Mouse (Mus musculus) ES-Bruce4 (cell line): ENCODE results near the gene Scel. TPM values are rescaled to one million over a fixed set of nuclear protein-coding genes. Genes with fewer than 3 reads are reported as not detected.

Experiments used
- H3K27ac ChIP-seq: 2 replicates; pipeline ENCODE4 v1.5.1; 2012; ENCODE audit warnings: low read length, inconsistent platforms; ENCODE audit not compliant: insufficient read depth
- H3K27me3 ChIP-seq: 2 replicates; pipeline ENCODE4 v1.6.1; 2012; ENCODE audit warnings: mild to moderate bottlenecking, low read length, inconsistent platforms; ENCODE audit not compliant: control insufficient read depth, poor library complexity, insufficient read depth, severe bottlenecking
- H3K36me3 ChIP-seq: 2 replicates; pipeline ENCODE4 v1.6.1; 2012; ENCODE audit warnings: inconsistent platforms, mild to moderate bottlenecking, low read length, moderate library complexity; ENCODE audit not compliant: control insufficient read depth, poor library complexity, insufficient read depth, severe bottlenecking
- H3K4me1 ChIP-seq: one replicate; pipeline ENCODE4 v1.8.1; 2011; ENCODE audit warnings: low read length; ENCODE audit not compliant: control insufficient read depth, insufficient read depth
- H3K4me3 ChIP-seq: 2 replicates; pipeline ENCODE4 v1.5.1; 2011; ENCODE audit warnings: low read depth, mild to moderate bottlenecking, low read length
- H3K9ac ChIP-seq: 2 replicates; pipeline ENCODE4 v1.6.1; 2012; ENCODE audit warnings: low read depth, mild to moderate bottlenecking, inconsistent platforms; ENCODE audit not compliant: poor library complexity, severe bottlenecking
- H3K9me3 ChIP-seq: replicated peaks from 2 replicates; pipeline ENCODE4 v1.6.1; 2012; ENCODE audit warnings: mild to moderate bottlenecking, low read length, inconsistent platforms; ENCODE audit not compliant: control insufficient read depth, poor library complexity, insufficient read depth, severe bottlenecking
- CTCF ChIP-seq: IDR thresholded peaks from one replicate; pipeline ENCODE4 v1.8.1; 2011; ENCODE audit warnings: low read depth, low read length
- EP300 ChIP-seq: IDR thresholded peaks from 2 replicates; pipeline ENCODE4 v1.6.1; 2011; ENCODE audit warnings: low read depth, low read length; ENCODE audit not compliant: insufficient read depth
- POLR2A ChIP-seq: IDR thresholded peaks from one replicate; pipeline ENCODE4 v1.8.1; 2011; ENCODE audit warnings: low read length; ENCODE audit not compliant: insufficient read depth
- polyA plus RNA-seq: library from polyadenylated mRNA; stranded (reverse); fragments of >200 nt; gene quantifications from 2 replicates; pipeline ENCODE4 v1.2.4, GENCODE M21; 2011; ENCODE audit warnings: low read depth; ENCODE audit not compliant: missing spikeins, insufficient read depth, insufficient read length

Gene Scel
- polyA plus RNA-seq, 1 experiment = 10.3 TPM

GRCm38 (mm10) chr14:103485671-103486070 lies 27.5 kb upstream of the Scel start:
- no peak overlapping the region for H3K27ac ChIP-seq

GRCm38 (mm10) chr14:103486974-103487373 lies 26.2 kb upstream of the Scel start:
- no peak overlapping the region for H3K9ac ChIP-seq
- H3K9me3 ChIP-seq = 0 out of 2 replicates have a peak, but pooled peaks cover 3% of the 10 kb centered on the region
- no peaks in the 10 kb centered on the region for H3K27me3 ChIP-seq
- no peak for TF ChIP-seq EP300
- no peak for TF ChIP-seq CTCF
- TF ChIP-seq POLR2A = no peak
- H3K4me3 ChIP-seq = no peak overlapping the region
- no peaks in the 10 kb centered on the region for H3K36me3 ChIP-seq
- H3K27ac ChIP-seq = no peak overlapping the region
- H3K4me1 ChIP-seq = no peaks in the 10 kb centered on the region

More at GRCm38 (mm10) chr14:103485671-103486070, 27.5 kb upstream of the Scel start:
- Histone ChIP-seq H3K4me1 (no peaks in the 10 kb centered on the region), H3K27me3 (no peaks in the 10 kb centered on the region), H3K9me3 (no peaks in the 10 kb centered on the region), H3K9ac (no peak overlapping the region), H3K36me3 (no peaks in the 10 kb centered on the region), H3K4me3 (no peak overlapping the region)
- no peak for TF ChIP-seq EP300
- TF ChIP-seq POLR2A = no peak
- TF ChIP-seq CTCF = no peak

DNA sequence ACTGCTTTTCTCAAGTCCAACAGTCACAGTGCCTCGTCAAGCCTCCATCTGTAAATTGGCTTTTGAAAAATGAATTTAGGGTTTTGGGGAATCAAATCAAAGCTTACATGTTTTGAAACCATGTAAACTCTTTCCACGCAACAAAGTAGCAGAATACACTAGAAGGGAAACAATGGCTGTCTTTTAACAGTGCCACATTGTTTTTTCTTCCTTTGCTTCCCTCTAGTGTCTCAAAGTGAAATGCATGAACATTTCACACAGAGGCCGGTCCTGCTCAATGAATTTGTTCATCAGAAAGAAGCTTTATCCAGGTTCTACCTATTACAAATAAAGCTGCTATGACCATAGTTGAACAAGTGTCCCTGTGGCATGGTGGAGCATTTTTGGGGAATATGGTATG lies 24.5 kb upstream of the Scel start:
- H3K4me3 ChIP-seq = no peak overlapping the region

GRCm38 (mm10) chr14:103498199-103498598 lies 14.9 kb upstream of the Scel start:
- Histone ChIP-seq H3K27me3 (no peaks in the 10 kb centered on the region), H3K27ac (no peak overlapping the region), H3K36me3 (no peaks in the 10 kb centered on the region), H3K9ac (no peak overlapping the region), H3K9me3 (no peaks in the 10 kb centered on the region), H3K4me1 (no peaks in the 10 kb centered on the region), H3K4me3 (no peak overlapping the region)
- TF ChIP-seq CTCF (no peak), EP300 (no peak), POLR2A (no peak)

More for the DNA sequence above, 24.5 kb upstream of the Scel start:
- Histone ChIP-seq H3K9me3 (peaks cover 9% of the 10 kb centered on the region; the same call in 1 of the 2 replicates), H3K36me3 (no peaks in the 10 kb centered on the region), H3K27ac (no peak overlapping the region), H3K9ac (no peak overlapping the region), H3K4me1 (no peaks in the 10 kb centered on the region), H3K27me3 (no peaks in the 10 kb centered on the region)
- TF ChIP-seq POLR2A = no peak
- TF ChIP-seq EP300 = no peak
- TF ChIP-seq CTCF = no peak

GRCm38 (mm10) chr14:103498613-103499012 lies 14.5 kb upstream of the Scel start:
- H3K36me3 ChIP-seq = no peaks in the 10 kb centered on the region
- H3K9me3 ChIP-seq = no peaks in the 10 kb centered on the region
- no peak overlapping the region for H3K9ac ChIP-seq
- no peaks in the 10 kb centered on the region for H3K4me1 ChIP-seq
- H3K27ac ChIP-seq = no peak overlapping the region
- no peak overlapping the region for H3K4me3 ChIP-seq
- TF ChIP-seq CTCF (no peak), EP300 (no peak), POLR2A (no peak)
- H3K27me3 ChIP-seq = no peaks in the 10 kb centered on the region

DNA sequence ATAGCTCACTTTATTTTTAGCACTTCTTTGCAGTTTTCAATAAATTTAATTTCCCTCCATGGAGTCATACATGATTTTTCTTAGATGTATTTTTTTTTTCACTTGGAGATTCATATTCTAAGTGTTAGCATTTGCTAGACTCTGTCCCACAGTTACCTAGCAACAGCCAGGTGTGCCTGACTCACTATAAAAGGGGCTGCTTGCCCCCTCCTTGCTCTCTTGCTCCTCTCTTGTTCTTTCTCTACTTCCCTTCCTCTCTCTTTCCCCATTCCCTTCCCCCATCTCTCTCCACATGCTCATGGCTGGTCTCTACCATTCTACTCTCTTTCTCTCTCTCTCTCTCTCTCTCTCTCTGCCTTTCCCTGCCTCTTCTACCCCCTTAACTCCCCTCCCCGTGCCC lies 14.1 kb upstream of the Scel start:
- H3K27me3 ChIP-seq = no peaks in the 10 kb centered on the region
- H3K9me3 ChIP-seq = no peaks in the 10 kb centered on the region
- H3K4me1 ChIP-seq = no peaks in the 10 kb centered on the region
- no peaks in the 10 kb centered on the region for H3K36me3 ChIP-seq
- H3K9ac ChIP-seq = no peak overlapping the region
- H3K4me3 ChIP-seq = no peak overlapping the region
- TF ChIP-seq POLR2A = no peak
- H3K27ac ChIP-seq = no peak overlapping the region
